Mouse (Mus musculus) ovary, adult 10 weeks (tissue): Measurements from ENCODE around the gene Il12a. TPM values are rescaled to one million over a fixed set of nuclear protein-coding genes. Genes with fewer than 3 reads are reported as not detected.

Experiments
- polyA plus RNA-seq: library from polyadenylated mRNA; stranded (reverse); fragments of 350-450 nt; fragmentation: Illumina TruSeq; extraction: RNeasy Lipid Tissue Mini Kit (QIAGEN cat#74804); gene quantifications from one replicate; pipeline ENCODE4 v1.2.3, GENCODE M21; 2014

The Il12a gene
- polyA plus RNA-seq, result not detected

GRCm38 (mm10) chr3:68690344-68690743 is at the start of gene Il12a:
Gene Il12a (plus strand): TSS chr3:68690644.

Other genes starting within 250 kb of the Il12a start
- gene 1110032F04Rik, start 178.9 kb downstream of the Il12a start, polyA plus RNA-seq, result 118 TPM